Mouse (Mus musculus): ENCODE measurements around the gene Jam2.

Jam2 gene

GRCm38 (mm10) chr16:84779718-84780117 is 5.8 kb downstream of the Jam2 start:
- DNase-seq (ENCODE audit: low read depth): no peak

- no peak for DNase-seq (ENCODE audit: low read depth)
Measured at GRCm38 (mm10) chr16:84783279-84783678, 9.4 kb downstream of the Jam2 start.

DNA sequence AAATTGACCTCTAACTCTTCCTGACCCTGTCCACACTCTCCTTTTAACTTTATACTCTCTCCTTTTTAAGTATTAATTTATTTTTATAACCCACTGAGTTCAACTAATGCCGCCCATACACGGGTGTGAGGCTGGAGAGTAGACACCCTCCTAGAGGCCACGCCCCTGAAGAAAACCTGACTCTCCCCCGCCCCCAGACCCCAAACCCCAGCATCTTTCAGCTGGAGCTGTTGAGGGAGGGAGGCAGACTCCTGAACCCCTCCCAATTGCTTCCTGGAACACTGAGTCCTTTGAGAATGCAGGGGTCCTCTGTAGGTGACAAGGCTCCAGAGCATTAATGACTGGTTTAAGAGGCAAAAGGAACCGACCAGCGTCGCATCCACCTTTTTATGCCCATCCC is 11.0 kb downstream of the Jam2 start:
- DNase-seq (ENCODE audit: low read depth): no peak

GRCm38 (mm10) chr16:84790595-84791165 is 16.8 kb downstream of the Jam2 start:
- DNase-seq (ENCODE audit: low read depth): no peak

- no peak for DNase-seq (ENCODE audit: low read depth)
Measured at GRCm38 (mm10) chr16:84793401-84793800, 19.5 kb downstream of the Jam2 start.

DNA sequence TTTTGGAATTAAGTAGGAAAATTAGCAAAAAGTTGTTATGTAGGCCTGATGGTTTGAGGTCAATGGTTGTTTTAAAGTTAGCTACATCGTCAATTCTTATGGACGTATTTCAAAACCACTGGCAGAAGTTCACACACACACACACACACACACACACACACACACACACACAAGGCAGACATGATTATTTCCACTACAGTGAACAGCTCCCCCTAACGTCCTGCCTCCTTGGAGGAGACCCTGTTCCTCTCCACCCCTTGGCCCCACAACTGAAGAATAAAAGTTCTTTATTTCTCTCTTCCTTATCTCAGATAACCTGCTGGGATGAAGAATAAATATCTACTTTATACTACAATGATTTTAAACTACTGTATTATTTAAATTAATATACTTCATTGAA is 21.4 kb downstream of the Jam2 start:
- DNase-seq (ENCODE audit: low read depth): no peak

DNA sequence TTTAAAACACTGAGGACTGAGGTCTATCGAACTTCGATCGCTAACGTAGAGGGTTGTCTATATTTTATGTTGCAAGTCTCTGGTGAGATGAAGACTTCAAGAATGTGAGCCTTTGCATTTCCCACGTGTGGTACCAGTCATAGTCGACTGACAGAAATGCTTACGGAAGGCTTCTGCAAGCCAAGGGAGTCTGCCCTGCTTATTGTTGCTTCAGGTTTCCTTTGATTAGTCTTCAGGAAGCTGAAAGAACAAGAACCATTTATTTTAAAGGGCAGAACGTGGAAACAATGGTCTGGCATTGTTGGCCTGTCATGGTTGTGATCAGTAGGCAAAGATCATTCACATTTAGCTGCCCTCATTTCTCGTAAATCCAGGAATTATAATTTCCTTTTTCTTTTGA is 22.8 kb downstream of the Jam2 start:
- no peak for DNase-seq (ENCODE audit: low read depth)

DNA sequence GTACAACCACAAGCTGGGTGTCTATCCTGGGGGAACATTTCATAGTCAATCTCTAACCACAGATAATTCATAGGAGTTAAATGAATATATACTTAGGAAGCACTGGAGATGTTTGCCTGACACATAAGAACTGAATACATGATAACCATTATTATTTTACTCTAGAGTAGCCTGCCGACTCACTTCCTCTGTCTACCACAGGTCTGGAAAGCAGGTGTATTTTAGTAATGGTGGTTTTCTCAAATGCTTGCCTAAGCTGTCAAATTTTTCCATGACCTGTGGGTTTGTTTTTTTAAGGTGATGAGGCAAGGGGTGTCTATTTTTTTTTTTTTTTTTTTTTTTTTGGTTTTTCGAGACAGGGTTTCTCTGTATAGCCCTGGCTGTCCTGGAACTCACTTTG is 26.1 kb downstream of the Jam2 start:
- DNase-seq (ENCODE audit: low read depth): no peak

- DNase-seq (ENCODE audit: low read depth): no peak
Measured at GRCm38 (mm10) chr16:84802217-84802616, 28.3 kb downstream of the Jam2 start.

DNA sequence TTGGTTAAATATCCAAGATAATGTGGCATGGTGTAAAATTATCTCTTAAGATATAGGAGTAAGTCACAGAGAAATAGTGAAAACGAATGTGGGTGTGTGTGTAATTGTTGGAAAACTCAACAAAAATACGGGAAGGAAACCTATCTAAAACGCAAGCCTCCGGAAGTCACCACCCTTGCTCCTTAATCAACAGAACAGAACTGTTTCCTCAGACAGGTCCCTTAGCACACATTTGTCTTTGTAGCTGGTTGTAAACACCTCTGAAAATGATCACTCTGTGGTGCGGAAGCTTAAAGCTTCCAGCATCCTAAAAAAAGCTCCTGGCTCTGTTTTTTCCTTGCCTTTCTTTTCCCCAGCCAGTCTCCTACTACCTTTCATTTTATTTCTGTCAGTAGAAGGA is 30.9 kb downstream of the Jam2 start:
- no peak for DNase-seq (ENCODE audit: low read depth)

- no peak for DNase-seq (ENCODE audit: low read depth)
Measured at GRCm38 (mm10) chr16:84806175-84806574, 32.3 kb downstream of the Jam2 start.

DNA sequence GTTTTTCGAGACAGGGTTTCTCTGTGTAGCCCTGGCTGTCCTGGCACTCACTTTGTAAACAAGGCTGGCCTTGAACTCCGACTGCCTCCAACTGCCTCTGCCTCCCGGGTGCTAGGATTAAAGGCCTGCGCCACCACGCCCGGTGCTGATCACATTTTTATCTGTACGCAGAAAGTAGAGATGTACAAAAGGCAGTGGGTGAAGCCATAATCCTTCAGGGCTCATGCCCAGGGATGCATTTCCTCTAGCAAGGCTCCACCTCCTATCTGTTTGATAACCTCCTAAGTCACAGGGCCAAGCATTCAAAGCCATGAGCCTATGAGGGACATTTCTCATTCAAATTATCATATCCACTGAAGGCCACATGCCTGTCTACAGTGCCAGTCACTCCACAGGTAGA is 34.0 kb downstream of the Jam2 start:
- DNase-seq (ENCODE audit: low read depth): no peak

DNA sequence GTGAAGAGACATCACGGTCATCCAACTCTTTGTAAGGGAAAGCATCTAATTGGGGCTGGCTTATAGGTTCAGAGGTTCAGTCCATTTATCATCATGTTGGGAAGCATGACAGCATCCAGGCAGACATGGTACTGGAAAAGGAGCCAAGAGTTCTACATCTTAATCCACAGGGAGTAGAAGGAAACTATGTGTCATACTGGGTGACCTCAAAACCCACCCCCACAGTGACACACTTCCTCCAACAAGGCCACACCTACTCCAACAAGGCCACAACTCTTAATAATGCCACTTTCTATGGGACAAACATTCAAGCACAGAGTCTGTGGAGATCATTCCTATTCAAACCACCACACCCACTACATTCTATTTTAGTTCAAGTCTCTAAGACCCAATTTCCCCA is 36.3 kb downstream of the Jam2 start:
- no peak for DNase-seq (ENCODE audit: low read depth)

- no peak for DNase-seq (ENCODE audit: low read depth)
Measured at GRCm38 (mm10) chr16:84813852-84814251, 39.9 kb downstream of the Jam2 start.

GRCm38 (mm10) chr16:84814511-84814910 is 40.6 kb downstream of the Jam2 start:
- no peak for DNase-seq (ENCODE audit: low read depth)

GRCm38 (mm10) chr16:84817423-84817822 is 43.5 kb downstream of the Jam2 start:
- peak; percentile 53 for DNase-seq (ENCODE audit: low read depth)

DNA sequence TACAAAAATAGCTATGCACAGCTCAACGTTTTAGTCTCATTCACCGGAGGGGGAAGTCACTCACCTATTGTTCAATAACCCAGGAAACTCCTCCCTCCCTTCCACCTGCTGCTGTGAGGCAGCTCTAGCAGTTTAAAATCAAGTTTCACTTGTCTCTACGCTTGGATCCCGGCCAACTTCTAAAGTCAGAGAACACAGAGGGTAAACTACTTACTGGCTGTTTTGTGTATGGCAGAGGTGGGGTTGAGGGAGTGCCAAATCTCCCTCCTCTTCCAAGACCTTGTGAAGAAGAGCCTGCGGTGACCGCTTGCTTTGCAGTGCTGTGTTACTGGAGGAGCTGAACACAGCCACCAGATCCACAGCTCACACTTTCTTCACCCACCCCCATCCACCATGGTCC is 51.1 kb downstream of the Jam2 start:
- DNase-seq (ENCODE audit: low read depth): peak; percentile 48

DNA sequence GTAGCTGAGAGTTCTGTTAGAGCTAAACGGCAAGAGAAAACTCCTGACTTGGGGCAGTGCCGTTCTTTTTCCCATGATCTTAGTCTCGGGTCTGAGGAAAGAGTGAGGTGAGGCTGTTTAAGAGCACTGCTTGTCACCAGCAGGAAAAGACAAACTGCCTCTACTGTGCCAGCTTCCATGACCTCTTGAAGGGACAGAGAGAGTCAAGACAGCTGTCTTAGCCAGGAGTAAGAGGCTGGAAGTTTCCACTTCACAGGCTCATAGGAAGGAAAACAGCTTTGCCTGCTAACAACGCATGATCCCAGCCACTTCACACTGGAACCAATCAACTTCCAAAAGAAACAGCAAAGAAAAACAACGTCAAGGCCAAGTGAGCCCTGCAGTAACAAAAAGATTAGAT is 57.8 kb downstream of the Jam2 start:
- DNase-seq (ENCODE audit: low read depth): no peak

DNA sequence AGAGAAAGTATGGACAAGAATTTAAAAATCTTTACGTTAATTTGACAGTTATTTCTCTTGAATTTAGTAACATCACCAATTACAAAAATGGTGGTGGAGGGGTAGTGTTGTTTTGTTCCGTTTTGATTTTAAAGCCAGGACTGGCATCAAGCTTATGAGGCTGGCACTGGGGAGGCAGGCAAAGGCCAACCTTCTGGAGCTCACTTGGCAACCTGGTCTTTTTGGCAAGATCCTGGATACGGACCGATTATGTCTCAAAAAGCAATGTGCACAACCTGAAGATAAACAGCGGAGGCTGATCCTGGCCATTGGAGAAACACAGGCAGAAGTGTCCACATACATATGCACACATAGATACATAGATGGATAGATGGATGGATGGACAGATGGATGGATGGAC is 58.8 kb downstream of the Jam2 start:
- no peak for DNase-seq (ENCODE audit: low read depth)

GRCm38 (mm10) chr16:84834344-84834743 is 60.4 kb downstream of the Jam2 start:
- no peak for DNase-seq (ENCODE audit: low read depth)

DNA sequence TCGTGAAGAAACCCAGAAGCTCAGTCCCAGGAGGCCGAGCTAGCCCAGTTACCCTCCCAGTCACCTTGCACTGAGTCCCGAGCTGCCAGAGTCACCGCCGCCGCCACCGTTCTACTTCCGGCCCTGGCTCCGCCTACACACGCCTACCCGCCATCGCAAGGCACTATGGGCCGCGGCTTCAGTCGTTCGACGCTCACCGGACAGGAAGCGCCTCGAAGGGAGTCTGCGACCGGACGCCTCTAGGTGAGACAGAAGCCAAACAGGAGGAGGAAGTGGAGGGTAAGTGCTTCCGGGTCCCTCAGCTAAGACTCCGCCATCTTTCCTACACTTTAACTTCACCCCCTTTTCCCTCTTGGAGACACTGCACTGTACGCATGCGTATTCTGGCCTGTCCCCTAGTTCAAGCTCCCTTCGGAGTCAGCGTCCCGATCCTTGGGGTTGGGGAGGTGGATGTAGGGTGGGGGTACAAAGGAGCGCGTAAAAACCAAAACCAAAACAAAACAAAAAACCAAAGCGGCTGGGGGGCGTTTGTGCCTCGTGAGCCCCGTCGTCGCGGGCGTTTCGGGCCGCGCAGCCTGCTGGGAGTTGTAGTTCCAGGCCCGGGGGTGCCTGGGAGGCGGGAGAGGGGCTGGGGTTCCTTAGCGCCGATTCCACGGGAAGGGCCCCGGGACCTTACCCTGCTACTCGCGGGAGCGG is 61.0 kb downstream of the Jam2 start, which contains the start of gene Gabpa:
Gene Gabpa (plus strand): TSS at position 181 of the 696 bp plus-strand sequence.
- peak; percentile 96 for DNase-seq (ENCODE audit: low read depth)

DNA sequence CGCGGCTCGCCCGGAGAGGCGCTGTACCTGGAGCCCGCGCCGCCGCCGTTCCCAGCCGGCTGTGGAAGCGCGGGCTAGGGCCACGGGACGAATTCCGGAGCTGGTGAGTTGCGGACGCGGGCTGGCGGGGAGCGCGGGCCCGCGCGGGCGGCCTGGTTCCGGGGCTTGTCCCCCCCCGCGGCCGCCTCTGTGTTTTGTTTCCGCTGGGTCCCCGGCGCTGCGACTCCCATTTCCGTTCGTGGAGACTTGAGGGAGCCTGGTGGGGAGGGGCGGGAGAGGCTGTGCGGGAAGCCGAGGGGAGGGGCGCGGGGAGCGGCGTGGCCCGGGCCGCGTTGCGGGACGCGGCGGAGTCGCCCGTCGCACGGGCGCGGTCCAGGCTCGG is 61.5 kb downstream of the Jam2 start, which contains the start of gene Atp5j:
Gene Atp5j (minus strand): TSS at position 185 of the 382 bp plus-strand sequence.
- DNase-seq (ENCODE audit: low read depth): no peak

- peak; percentile 69 for DNase-seq (ENCODE audit: low read depth)
Measured at GRCm38 (mm10) chr16:84835823-84836743, 62.2 kb downstream of the Jam2 start.
